In genomic region chr9:119728412-119729097, GRCm38 (mm10) we compare ENCODE assay signal across 37 mouse cellular contexts. TPM values are rescaled to one million over a fixed set of nuclear protein-coding genes. Genes with fewer than 3 reads are reported as not detected.
DNase-seq lines count a peak whose midpoint lies in the region; ATAC-seq lines count a peak whose summit lies in the region.
"Had no signal": no experiment of that assay in that cellular context is flagged by ENCODE, and none has a peak within 500 bp of the region (broad histone marks: within the 10 kb centered on the region; RNA-seq: fewer than 3 reads in every experiment).

No protein-coding gene starts in this region.

- H3K4me1 ChIP-seq in heart, embryonic 13.5 days, result peaks cover 24% of the 10 kb centered on the region
- H3K4me1 ChIP-seq in liver, embryonic 11.5 days (replicated peaks; ENCODE audit: control insufficient read depth, insufficient read depth, low read length), result no peaks in the 10 kb centered on the region
- peaks cover 25% of the 10 kb centered on the region for H3K4me1 ChIP-seq in liver, embryonic 15.5 days (replicated peaks)
- H3K4me1 ChIP-seq: embryonic facial prominence, embryonic 12.5 days; megakaryocyte, embryonic 14.5 days had no signal

- H3K4me2 ChIP-seq in heart, embryonic 13.5 days, result no peak overlapping the region
- no peak overlapping the region for H3K4me2 ChIP-seq in liver, embryonic 11.5 days
- peak overlapping the region; percentile 33; the same call in 1 of the 2 replicates for H3K4me2 ChIP-seq in liver, embryonic 15.5 days
- H3K4me2 ChIP-seq: embryonic facial prominence, embryonic 12.5 days; hindbrain, embryonic 15.5 days; midbrain, embryonic 13.5 days had no signal

- DNase-seq in heart, adult 11 months, result no peak
- DNase-seq in liver, embryonic 11.5 days (ENCODE audit: low spot score), result no peak
- DNase-seq in adrenal gland, postnatal 4 days (ENCODE audit: low spot score in 2 of 2), result no peak
- DNase-seq: adrenal gland, adult 2 months; adrenal gland, postnatal 36 days; B cell, adult 2 months; cerebellum, adult 11 months; cerebellum, adult 9-10 months; cerebellum, postnatal 36 days; embryo, embryonic 11 days; gastrocnemius, adult 2 months; gastrocnemius, postnatal 36 days; heart, postnatal 10 days; kidney, adult 11 months; kidney, postnatal 14 days; layer of hippocampus, adult 9-11 months; lung, postnatal 4 days; retina, postnatal 1 day; right cerebral cortex, postnatal 14 days; thymus, adult 18-20 months; thymus, postnatal 25 days had no signal

- H3K9ac ChIP-seq in heart, embryonic 13.5 days, result no peak overlapping the region
- no peak overlapping the region for H3K9ac ChIP-seq in liver, embryonic 11.5 days (ENCODE audit: low read depth, low read length)
- no peak overlapping the region for H3K9ac ChIP-seq in liver, embryonic 15.5 days
- H3K9ac ChIP-seq: embryonic facial prominence, embryonic 12.5 days; hindbrain, embryonic 15.5 days; midbrain, embryonic 13.5 days had no signal

- H3K9me3 ChIP-seq in heart, embryonic 13.5 days, result no peaks in the 10 kb centered on the region
- H3K9me3 ChIP-seq in liver, embryonic 11.5 days (ENCODE audit: control insufficient read depth, low read length), result no peaks in the 10 kb centered on the region
- H3K9me3 ChIP-seq in liver, embryonic 15.5 days (replicated peaks), result no peaks in the 10 kb centered on the region
- H3K9me3 ChIP-seq: embryonic facial prominence, embryonic 12.5 days; hindbrain, embryonic 10.5 days; hindbrain, embryonic 15.5 days; megakaryocyte, embryonic 14.5 days; midbrain, embryonic 13.5 days had no signal

- no peak overlapping the region for H3K27ac ChIP-seq in heart, embryonic 13.5 days (replicated peaks)
- H3K27ac ChIP-seq in liver, embryonic 11.5 days (ENCODE audit: low read depth, low read length), result peak overlapping the region; percentile 49
- H3K27ac ChIP-seq in liver, embryonic 15.5 days (replicated peaks), result peak overlapping the region; percentile 72
- H3K27ac ChIP-seq: embryonic facial prominence, embryonic 12.5 days; gastrocnemius, adult 2 months; hindbrain, embryonic 10.5 days; hindbrain, embryonic 15.5 days; midbrain, embryonic 13.5 days had no signal

- peaks cover 6% of the 10 kb centered on the region; the same call in 1 of the 2 replicates for H3K27me3 ChIP-seq in heart, embryonic 13.5 days (replicated peaks)
- H3K27me3 ChIP-seq in liver, embryonic 11.5 days (replicated peaks; ENCODE audit: control insufficient read depth, insufficient read depth, low read length), result no peaks in the 10 kb centered on the region
- no peaks in the 10 kb centered on the region for H3K27me3 ChIP-seq in liver, embryonic 15.5 days
- H3K27me3 ChIP-seq: embryonic facial prominence, embryonic 12.5 days; hindbrain, embryonic 15.5 days; midbrain, embryonic 13.5 days had no signal

- no peak overlapping the region for H3K4me3 ChIP-seq in heart, embryonic 13.5 days
- H3K4me3 ChIP-seq in liver, embryonic 11.5 days (ENCODE audit: low read depth, low read length), result no peak overlapping the region
- H3K4me3 ChIP-seq in liver, embryonic 15.5 days (replicated peaks), result no peak overlapping the region
- H3K4me3 ChIP-seq: embryonic facial prominence, embryonic 12.5 days; gastrocnemius, adult 2 months; hindbrain, embryonic 10.5 days; hindbrain, embryonic 15.5 days; megakaryocyte, embryonic 14.5 days; midbrain, embryonic 13.5 days had no signal

- H3K36me3 ChIP-seq in heart, embryonic 13.5 days, result no peaks in the 10 kb centered on the region
- no peaks in the 10 kb centered on the region for H3K36me3 ChIP-seq in liver, embryonic 11.5 days (ENCODE audit: control insufficient read depth, insufficient read depth, low read length)
- H3K36me3 ChIP-seq in liver, embryonic 15.5 days (replicated peaks), result no peaks in the 10 kb centered on the region
- H3K36me3 ChIP-seq: embryonic facial prominence, embryonic 12.5 days; hindbrain, embryonic 10.5 days; hindbrain, embryonic 15.5 days; midbrain, embryonic 13.5 days had no signal

- ATAC-seq in heart, embryonic 13.5 days (ENCODE audit: extremely low read depth, insufficient number of reproducible peaks, low FRiP score, low TSS enrichment), result 0 out of 2 replicates have a peak, but pooled peaks have one; percentile 43
- ATAC-seq in liver, embryonic 11.5 days (replicated peaks; ENCODE audit: low FRiP score), result peak; percentile 95
- peak; percentile 92 for ATAC-seq in liver, embryonic 15.5 days (ENCODE audit: insufficient read depth)
- no peak for ATAC-seq in activated CD4-positive, CD25-positive, alpha-beta regulatory T cell, adult 4 months
- ATAC-seq: forebrain, embryonic 16.5 days; inflammation-experienced regulatory T-cells, adult 6 months; midbrain, embryonic 13.5 days had no signal

- 53% methylated on average over 11 of the region's 11 CpGs for WGBS in heart, embryonic 13.5 days
- 68% methylated on average over 11 of the region's 11 CpGs for WGBS in liver, embryonic 11.5 days
- WGBS in liver, embryonic 15.5 days (ENCODE audit: insufficient replicate concordance), result 55% methylated on average over 11 of the region's 11 CpGs

RNA-seq across cellular contexts. Expression of gene Scn10a, which starts 9.4 kb away (rescaled TPM):
- polyA plus RNA-seq in heart, embryonic 13.5 days (2015; fragmentation: Nextera tagmentation; extraction: Ambion mirVana), result 0.75 TPM in 2 replicates
- 0.15 and 0.17 TPM in 2 replicates for polyA plus RNA-seq in liver, embryonic 11.5 days (2014; fragmentation: Nextera tagmentation; extraction: Ambion mirVana)
- polyA plus RNA-seq in liver, embryonic 15.5 days (2015; fragmentation: Nextera tagmentation; extraction: Ambion mirVana), result 0.02 TPM in 1 of 2 replicates, not detected in the other
- total RNA-seq in adrenal gland, postnatal 4 days (2021), result under 1 TPM in 1 of 2 experiments, not detected in 1; 0.08 TPM
- not detected for polyA plus RNA-seq in activated CD4-positive, CD25-positive, alpha-beta regulatory T cell, adult 4 months (2017; shearing (Covaris generic))
- total RNA-seq: adrenal gland, adult 2 months; adrenal gland, postnatal 36 days; gastrocnemius, adult 2 months; gastrocnemius, postnatal 36 days; liver, adult 2 months; monocyte, adult 5-6 weeks had no signal
- polyA plus RNA-seq: adrenal gland, adult 2 months; forebrain, embryonic 11.5 days; inflammation-experienced regulatory T-cells, adult 6 months; kidney, embryonic 14.5 days; liver, adult 2 months; small intestine, adult 2 months; stomach, embryonic 14.5 days had no signal
